Mouse (Mus musculus) liver, embryonic 13.5 days (tissue): ENCODE data around the gene Tmeff2. TPM values are rescaled to one million over a fixed set of nuclear protein-coding genes. Genes with fewer than 3 reads are reported as not detected.
"Not testable (repeated sequence)": the region's sequence is repeated elsewhere in the genome, so short reads cannot be mapped to it uniquely, and the experiment has no call there.

Source experiments
- ATAC-seq: fragments of 200-750 bp; cut with Nextera tagmentation; 2 replicates; pipeline ENCODE4 v1.8.0; 2017; ENCODE audit warnings: low read depth, mild to moderate bottlenecking, moderate number of reproducible peaks, moderate library complexity
- DNase-seq: peaks from one replicate; pipeline ENCODE4 v3.0.0; 2022
- H3K27ac ChIP-seq: fragments of 300-500 bp; sonication (generic); 2 replicates; pipeline ENCODE4 v1.5.1; 2015; ENCODE audit warnings: moderate library complexity, mild to moderate bottlenecking, inconsistent platforms
- H3K27me3 ChIP-seq: fragments of 300-500 bp; sonication (generic); 2 replicates; pipeline ENCODE4 v1.6.1; 2015; ENCODE audit warnings: mild to moderate bottlenecking, inconsistent platforms
- H3K36me3 ChIP-seq: fragments of 300-500 bp; sonication (generic); 2 replicates; pipeline ENCODE4 v1.6.1; 2015; ENCODE audit warnings: mild to moderate bottlenecking, inconsistent platforms
- H3K4me1 ChIP-seq: fragments of 300-500 bp; sonication (generic); replicated peaks from 2 replicates; pipeline ENCODE4 v1.6.1; 2015; ENCODE audit warnings: inconsistent platforms
- H3K4me2 ChIP-seq: fragments of 300-500 bp; sonication (generic); 2 replicates; pipeline ENCODE4 v1.6.1; 2015; ENCODE audit warnings: inconsistent platforms, mild to moderate bottlenecking, moderate library complexity
- H3K4me3 ChIP-seq: fragments of 300-500 bp; sonication (generic); replicated peaks from 2 replicates; pipeline ENCODE4 v1.5.1; 2015; ENCODE audit warnings: mild to moderate bottlenecking, inconsistent platforms
- H3K9ac ChIP-seq: fragments of 300-500 bp; sonication (generic); 2 replicates; pipeline ENCODE4 v1.6.1; 2015; ENCODE audit warnings: mild to moderate bottlenecking, inconsistent platforms
- H3K9me3 ChIP-seq: fragments of 300-500 bp; sonication (generic); replicated peaks from 2 replicates; pipeline ENCODE4 v1.6.1; 2016; ENCODE audit warnings: inconsistent platforms
- WGBS: fragments of 180-500 bp; shearing (Covaris S2); methylation state at CpG from one replicate; pipeline ENCODE4 v1.1.7; 2015; ENCODE audit not compliant: insufficient replicate concordance; 5-methylcytosine and 5-hydroxymethylcytosine counted together
- polyA plus RNA-seq: library from polyadenylated mRNA; unstranded; fragments of >200 nt; fragmentation: Nextera tagmentation; extraction: Ambion mirVana; gene quantifications from 2 replicates; pipeline ENCODE4 v1.2.1, GENCODE M21; 2015

The Tmeff2 gene
- 0.39 and 0.51 TPM in 2 replicates for polyA plus RNA-seq

GRCm38 (mm10) chr1:50900386-50900785 lies at the start of gene Tmeff2:
Gene Tmeff2 (plus strand): TSS chr1:50900647.
- H3K36me3 ChIP-seq, ATAC-seq, H3K27ac ChIP-seq, H3K4me2 ChIP-seq, H3K9me3 ChIP-seq, H3K9ac ChIP-seq, H3K4me3 ChIP-seq, DNase-seq, H3K4me1 ChIP-seq, H3K27me3 ChIP-seq: not testable (repeated sequence)
- 68% methylated on average over 9 of the region's 9 CpGs for WGBS

GRCm38 (mm10) chr1:50861515-50861914 lies 38.9 kb upstream of the Tmeff2 start:
- ATAC-seq, result no peak
- Histone ChIP-seq H3K9me3 (no peaks in the 10 kb centered on the region), H3K4me1 (no peaks in the 10 kb centered on the region), H3K4me2 (no peak overlapping the region), H3K27ac (no peak overlapping the region), H3K4me3 (no peak overlapping the region), H3K9ac (no peak overlapping the region), H3K36me3 (no peaks in the 10 kb centered on the region), H3K27me3 (no peaks in the 10 kb centered on the region)
- DNase-seq, result no peak
- WGBS, result 74% methylated on average over 2 of the region's 2 CpGs

GRCm38 (mm10) chr1:50897696-50898095 lies 2.8 kb upstream of the Tmeff2 start:
- H3K36me3 ChIP-seq, result no peaks in the 10 kb centered on the region
- no peak overlapping the region for H3K9ac ChIP-seq
- DNase-seq (no peak), ATAC-seq (no peak)
- no peaks in the 10 kb centered on the region for H3K4me1 ChIP-seq
- no peaks in the 10 kb centered on the region for H3K27me3 ChIP-seq
- no peaks in the 10 kb centered on the region for H3K9me3 ChIP-seq
- H3K27ac ChIP-seq, result no peak overlapping the region
- H3K4me2 ChIP-seq, result no peak overlapping the region
- WGBS, result 74% methylated on average over 6 of the region's 6 CpGs
- no peak overlapping the region for H3K4me3 ChIP-seq

GRCm38 (mm10) chr1:50924838-50925355 lies 24.4 kb downstream of the Tmeff2 start:
- peaks cover 48% of the 10 kb centered on the region for H3K27me3 ChIP-seq
- no peak overlapping the region for H3K27ac ChIP-seq
- no peak overlapping the region for H3K9ac ChIP-seq
- H3K9me3 ChIP-seq, result no peaks in the 10 kb centered on the region
- ATAC-seq, result no peak
- no peak overlapping the region for H3K4me2 ChIP-seq
- WGBS, result 40% methylated on average over 5 of the region's 5 CpGs
- H3K4me1 ChIP-seq, result peaks cover 3% of the 10 kb centered on the region; the same call in 1 of the 2 replicates
- H3K4me3 ChIP-seq, result no peak overlapping the region
- no peak for DNase-seq
- no peaks in the 10 kb centered on the region for H3K36me3 ChIP-seq

- Histone ChIP-seq H3K4me1 (peaks cover 3% of the 10 kb centered on the region; the same call in 1 of the 2 replicates), H3K4me2 (no peak overlapping the region), H3K27ac (no peak overlapping the region), H3K4me3 (no peak overlapping the region), H3K36me3 (no peaks in the 10 kb centered on the region), H3K9ac (no peak overlapping the region), H3K27me3 (peaks cover 48% of the 10 kb centered on the region), H3K9me3 (no peaks in the 10 kb centered on the region)
- DNase-seq, result no peak
- 10% methylated on average over 13 of the region's 13 CpGs for WGBS
- ATAC-seq, result no peak
Observed at GRCm38 (mm10) chr1:50925356-50925921, 25.0 kb downstream of the Tmeff2 start.

GRCm38 (mm10) chr1:50926374-50927060 lies 26.1 kb downstream of the Tmeff2 start:
- no peak overlapping the region for H3K27ac ChIP-seq
- peak overlapping the region; percentile 47 for H3K4me3 ChIP-seq
- peaks cover 3% of the 10 kb centered on the region; the same call in 1 of the 2 replicates for H3K4me1 ChIP-seq
- peaks cover 51% of the 10 kb centered on the region for H3K27me3 ChIP-seq
- WGBS, result 2% methylated on average over 23 of the region's 23 CpGs
- DNase-seq, result no peak
- peak overlapping the region; percentile 72 for H3K4me2 ChIP-seq
- 0 out of 2 replicates have a peak, but pooled peaks have one; percentile 7 for ATAC-seq
- H3K9me3 ChIP-seq, result no peaks in the 10 kb centered on the region
- no peaks in the 10 kb centered on the region for H3K36me3 ChIP-seq
- H3K9ac ChIP-seq, result no peak overlapping the region

- ATAC-seq (peak; percentile 79), DNase-seq (peak; percentile 21)
- Histone ChIP-seq H3K4me3 (peak overlapping the region; percentile 47), H3K9me3 (no peaks in the 10 kb centered on the region), H3K4me2 (peak overlapping the region; percentile 72), H3K4me1 (peaks cover 3% of the 10 kb centered on the region; the same call in 1 of the 2 replicates), H3K27me3 (peaks cover 51% of the 10 kb centered on the region), H3K9ac (no peak overlapping the region), H3K36me3 (no peaks in the 10 kb centered on the region), H3K27ac (no peak overlapping the region)
- 0% methylated on average over 36 of the region's 37 CpGs for WGBS
Observed at GRCm38 (mm10) chr1:50927077-50927611, 26.7 kb downstream of the Tmeff2 start.

GRCm38 (mm10) chr1:50927679-50928187 lies 27.3 kb downstream of the Tmeff2 start:
- Histone ChIP-seq H3K27me3 (peaks cover 51% of the 10 kb centered on the region), H3K36me3 (no peaks in the 10 kb centered on the region), H3K4me2 (peak overlapping the region; percentile 72), H3K9ac (no peak overlapping the region), H3K4me1 (peaks cover 3% of the 10 kb centered on the region; the same call in 1 of the 2 replicates), H3K4me3 (peak overlapping the region; percentile 47), H3K9me3 (no peaks in the 10 kb centered on the region), H3K27ac (no peak overlapping the region)
- 2% methylated on average over 35 of the region's 35 CpGs for WGBS
- ATAC-seq, result peak; percentile 41
- DNase-seq, result no peak

- Histone ChIP-seq H3K4me2 (no peak overlapping the region), H3K4me3 (no peak overlapping the region), H3K27me3 (peaks cover 51% of the 10 kb centered on the region), H3K27ac (no peak overlapping the region), H3K36me3 (no peaks in the 10 kb centered on the region), H3K9me3 (no peaks in the 10 kb centered on the region), H3K4me1 (peaks cover 3% of the 10 kb centered on the region; the same call in 1 of the 2 replicates), H3K9ac (no peak overlapping the region)
- WGBS, result 25% methylated on average over 3 of the region's 3 CpGs
- ATAC-seq (no peak), DNase-seq (no peak)
Observed at GRCm38 (mm10) chr1:50928776-50929175, 28.3 kb downstream of the Tmeff2 start.

- no peak overlapping the region for H3K4me2 ChIP-seq
- ATAC-seq (no peak), DNase-seq (no peak)
- 14% methylated on average over 2 of the region's 2 CpGs for WGBS
- no peaks in the 10 kb centered on the region for H3K9me3 ChIP-seq
- H3K4me1 ChIP-seq, result no peaks in the 10 kb centered on the region
- H3K27ac ChIP-seq, result no peak overlapping the region
- H3K36me3 ChIP-seq, result no peaks in the 10 kb centered on the region
- no peak overlapping the region for H3K4me3 ChIP-seq
- 0 out of 2 replicates have a peak, but pooled peaks cover 3% of the 10 kb centered on the region for H3K27me3 ChIP-seq
- H3K9ac ChIP-seq, result no peak overlapping the region
Observed at GRCm38 (mm10) chr1:50935076-50935475, 34.6 kb downstream of the Tmeff2 start.

- no peak for ATAC-seq
Observed at GRCm38 (mm10) chr1:50935484-50935883, 35.0 kb downstream of the Tmeff2 start.

More at GRCm38 (mm10) chr1:50935484-50935883, 35.0 kb downstream of the Tmeff2 start:
- H3K27ac ChIP-seq, result no peak overlapping the region
- H3K4me3 ChIP-seq, result no peak overlapping the region
- no peaks in the 10 kb centered on the region for H3K36me3 ChIP-seq
- WGBS, result 16% methylated on average over 2 of the region's 2 CpGs
- no peak overlapping the region for H3K4me2 ChIP-seq
- H3K9me3 ChIP-seq, result no peaks in the 10 kb centered on the region
- no peak for DNase-seq
- H3K9ac ChIP-seq, result no peak overlapping the region
- H3K4me1 ChIP-seq, result no peaks in the 10 kb centered on the region
- 0 out of 2 replicates have a peak, but pooled peaks cover 2% of the 10 kb centered on the region for H3K27me3 ChIP-seq
